Mouse (Mus musculus) thymus, adult 2 months (tissue): ENCODE data around the gene Commd2. TPM values are rescaled to one million over a fixed set of nuclear protein-coding genes. Genes with fewer than 3 reads are reported as not detected.

Experiments
- DNase-seq: peaks from one replicate; pipeline ENCODE4 v3.0.0; 2021
- H3K27ac ChIP-seq: fragments of 200-500 bp; 2 replicates; pipeline ENCODE4 v1.5.1; 2012; ENCODE audit warnings: low read length, control low read depth; ENCODE audit not compliant: control insufficient read depth, insufficient read depth
- H3K27me3 ChIP-seq: fragments of 200-500 bp; 2 replicates; pipeline ENCODE4 v1.6.1; 2012; ENCODE audit warnings: mild to moderate bottlenecking, low read length, moderate library complexity, mixed read lengths; ENCODE audit not compliant: control insufficient read depth, insufficient read depth
- H3K36me3 ChIP-seq: fragments of 200-500 bp; 2 replicates; pipeline ENCODE4 v1.6.1; 2012; ENCODE audit warnings: mild to moderate bottlenecking, low read length, moderate library complexity; ENCODE audit not compliant: control insufficient read depth, insufficient read depth
- H3K4me1 ChIP-seq: fragments of 200-500 bp; replicated peaks from 2 replicates; pipeline ENCODE4 v1.6.1; 2012; ENCODE audit warnings: low read length; ENCODE audit not compliant: control insufficient read depth, insufficient read depth
- H3K4me3 ChIP-seq: fragments of 200-500 bp; 2 replicates; pipeline ENCODE4 v1.5.1; 2012; ENCODE audit warnings: mild to moderate bottlenecking, low read length, control low read depth, moderate library complexity; ENCODE audit not compliant: control insufficient read depth, insufficient read depth
- CTCF ChIP-seq: fragments of 200-500 bp; IDR thresholded peaks from 2 replicates; pipeline ENCODE4 v1.5.1; 2012; ENCODE audit warnings: mild to moderate bottlenecking, control low read depth, low read length, moderate library complexity, borderline replicate concordance; ENCODE audit not compliant: control insufficient read depth, poor library complexity, insufficient read depth; ENCODE audit errors: extremely low read depth
- POLR2A ChIP-seq: fragments of 200-500 bp; IDR thresholded peaks from 2 replicates; pipeline ENCODE4 v1.6.1; 2012; ENCODE audit warnings: mild to moderate bottlenecking, low read length, control low read depth, moderate library complexity; ENCODE audit not compliant: control insufficient read depth, poor library complexity, insufficient read depth; ENCODE audit errors: extremely low read depth
- WGBS: fragments of 180-500 bp; shearing (Covaris S2); methylation state at CpG from one replicate; pipeline ENCODE4 v1.1.7; 2018; 5-methylcytosine and 5-hydroxymethylcytosine counted together
- polyA plus RNA-seq: library from polyadenylated mRNA; depleted of rRNA; stranded (reverse); fragments of >200 nt; gene quantifications from 2 replicates; pipeline ENCODE4 v1.2.3, GENCODE M21; 2012

Gene Commd2
- polyA plus RNA-seq, 1 experiment: 31.8 TPM

DNA sequence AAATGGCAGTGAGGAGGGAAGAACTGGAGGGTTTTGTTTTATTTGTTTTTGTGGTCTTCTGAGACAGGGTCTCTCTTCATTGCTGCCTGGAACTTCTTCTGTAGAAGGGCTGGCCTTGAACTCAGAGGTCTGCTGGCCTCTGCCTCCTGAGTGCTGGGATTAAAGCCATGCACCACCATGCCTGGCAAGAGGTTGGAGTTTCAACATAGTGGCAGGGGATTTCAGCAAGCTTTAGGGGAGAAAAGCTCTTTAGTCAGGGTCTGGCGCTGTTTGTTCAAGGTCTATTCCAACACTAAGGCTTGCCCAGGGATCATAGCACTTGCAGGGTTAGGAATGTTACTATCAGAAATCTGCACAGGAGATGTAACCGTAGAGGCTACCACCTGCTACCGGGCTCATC lies 2.1 kb upstream of the Commd2 start:
- TF ChIP-seq POLR2A (no peak), CTCF (no peak)
- H3K4me3 ChIP-seq: no peak overlapping the region

DNA sequence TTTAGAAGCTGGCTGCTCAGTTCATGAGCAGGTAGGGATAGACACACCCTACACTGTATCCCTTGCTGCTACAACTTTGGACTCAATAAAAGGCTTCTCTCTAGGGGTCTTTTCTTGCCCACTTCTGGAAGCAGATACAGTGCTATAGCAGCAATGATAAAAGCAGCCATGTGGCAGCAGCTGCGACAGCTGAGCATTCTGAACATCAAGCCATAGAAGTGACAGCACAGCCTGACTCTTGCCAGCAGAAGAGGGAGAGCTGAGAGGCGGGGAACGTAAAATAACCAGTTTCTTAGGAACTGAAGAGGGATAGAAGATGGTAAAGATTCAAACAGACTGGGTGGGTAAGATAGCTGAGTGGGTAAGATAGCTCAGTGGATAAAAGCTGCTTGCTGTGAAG lies 970 bp upstream of the Commd2 start:
- H3K4me3 ChIP-seq: no peak overlapping the region
- DNase-seq: no peak
- 94% methylated on average over 3 of the region's 3 CpGs for WGBS

More for the DNA sequence above, 2.1 kb upstream of the Commd2 start:
- WGBS: 91% methylated on average over 3 of the region's 3 CpGs
- H3K4me1 ChIP-seq: no peaks in the 10 kb centered on the region
- H3K27ac ChIP-seq: no peak overlapping the region
- H3K27me3 ChIP-seq: no peaks in the 10 kb centered on the region
- no peak for DNase-seq
- H3K36me3 ChIP-seq: no peaks in the 10 kb centered on the region

GRCm38 (mm10) chr3:57651865-57652259 lies 347 bp upstream of the Commd2 start:
- Histone ChIP-seq H3K27me3 (no peaks in the 10 kb centered on the region), H3K4me3 (no peak overlapping the region), H3K4me1 (no peaks in the 10 kb centered on the region), H3K27ac (no peak overlapping the region), H3K36me3 (no peaks in the 10 kb centered on the region; the same call in 1 of the 2 replicates)
- DNase-seq: no peak
- WGBS: 67% methylated on average over 3 of the region's 3 CpGs
- TF ChIP-seq POLR2A (no peak), CTCF (no peak)

More for the DNA sequence above, 970 bp upstream of the Commd2 start:
- H3K27me3 ChIP-seq: no peaks in the 10 kb centered on the region
- no peak for TF ChIP-seq POLR2A
- no peak for TF ChIP-seq CTCF
- no peaks in the 10 kb centered on the region for H3K36me3 ChIP-seq
- H3K4me1 ChIP-seq: no peaks in the 10 kb centered on the region
- H3K27ac ChIP-seq: no peak overlapping the region

DNA sequence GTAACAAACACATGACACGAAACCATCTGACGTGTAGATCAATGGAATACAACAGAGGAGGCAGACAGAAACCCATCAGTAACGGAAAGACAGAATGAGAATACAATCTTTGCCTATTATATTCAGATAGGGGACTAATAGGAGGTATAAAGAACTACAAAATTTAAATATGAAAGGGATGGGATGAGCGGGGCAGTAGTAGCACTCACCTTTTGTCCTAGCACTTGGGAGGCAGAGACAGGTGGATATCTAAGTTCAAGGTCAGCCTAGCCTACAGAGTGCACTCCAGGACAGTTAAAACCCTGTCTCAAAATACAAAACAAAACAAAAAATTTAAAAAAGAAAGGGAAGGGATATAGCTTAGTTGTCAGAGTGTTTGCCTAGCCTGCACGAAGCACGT lies 8.3 kb downstream of the Commd2 start:
- WGBS: 99% methylated on average over 6 of the region's 6 CpGs
- TF ChIP-seq POLR2A (no peak), CTCF (no peak)
- Histone ChIP-seq H3K36me3 (peaks cover 13% of the 10 kb centered on the region), H3K4me1 (no peaks in the 10 kb centered on the region), H3K27ac (no peak overlapping the region), H3K4me3 (no peak overlapping the region), H3K27me3 (no peaks in the 10 kb centered on the region)
- no peak for DNase-seq

DNA sequence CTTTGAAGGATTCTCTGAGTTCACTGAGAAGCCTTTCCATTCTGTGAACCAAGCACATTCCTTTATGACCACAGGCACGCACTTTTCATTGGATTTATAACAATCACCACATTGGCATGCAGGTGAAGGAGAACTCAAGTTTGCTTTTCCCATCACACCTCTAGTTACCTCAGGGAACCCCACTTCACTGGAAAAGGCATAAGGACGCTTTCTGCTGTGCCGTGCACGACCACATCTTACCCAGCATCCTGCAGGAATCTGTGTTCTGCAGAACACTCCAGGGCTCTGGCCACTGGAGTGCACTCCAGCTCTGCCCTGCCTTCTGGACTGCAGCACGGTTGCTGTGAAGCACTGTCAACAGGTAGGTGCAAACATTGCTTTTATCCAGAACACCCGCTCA lies 13.9 kb downstream of the Commd2 start:
- TF ChIP-seq POLR2A (no peak), CTCF (no peak)
- Histone ChIP-seq H3K27me3 (no peaks in the 10 kb centered on the region), H3K4me1 (no peaks in the 10 kb centered on the region), H3K36me3 (no peaks in the 10 kb centered on the region), H3K4me3 (no peak overlapping the region), H3K27ac (no peak overlapping the region)
- 82% methylated on average over 6 of the region's 6 CpGs for WGBS
- DNase-seq: no peak

GRCm38 (mm10) chr3:57634763-57635487 lies 16.6 kb downstream of the Commd2 start:
- Histone ChIP-seq H3K36me3 (no peaks in the 10 kb centered on the region), H3K27ac (no peak overlapping the region), H3K27me3 (no peaks in the 10 kb centered on the region), H3K4me1 (no peaks in the 10 kb centered on the region), H3K4me3 (no peak overlapping the region)
- WGBS: 82% methylated on average over 3 of the region's 3 CpGs
- TF ChIP-seq CTCF (no peak), POLR2A (no peak)
- DNase-seq: no peak

GRCm38 (mm10) chr3:57626954-57627513 lies 24.5 kb downstream of the Commd2 start:
- H3K4me1 ChIP-seq: no peaks in the 10 kb centered on the region

More at GRCm38 (mm10) chr3:57626954-57627513, 24.5 kb downstream of the Commd2 start:
- DNase-seq: no peak
- Histone ChIP-seq H3K27me3 (no peaks in the 10 kb centered on the region), H3K4me3 (no peak overlapping the region), H3K36me3 (no peaks in the 10 kb centered on the region), H3K27ac (no peak overlapping the region)
- 87% methylated on average over 11 of the region's 11 CpGs for WGBS
- TF ChIP-seq CTCF (no peak), POLR2A (no peak)
